In genomic region chr7:141009665-141010064, GRCm38 (mm10) we compare ENCODE assay signal across 10 mouse cellular contexts. TPM values are rescaled to one million over a fixed set of nuclear protein-coding genes. Genes with fewer than 3 reads are reported as not detected.
DNase-seq lines count a peak whose midpoint lies in the region; ATAC-seq and TF ChIP-seq lines count a peak whose summit lies in the region.
"Had no signal": no experiment of that assay in that cellular context is flagged by ENCODE, and none has a peak within 500 bp of the region (broad histone marks: within the 10 kb centered on the region; RNA-seq: fewer than 3 reads in every experiment).

No protein-coding gene starts in this region.

- H3K27me3 ChIP-seq in forebrain, postnatal 0 days (ENCODE audit: insufficient read depth, low read length), result no peaks in the 10 kb centered on the region
- no peaks in the 10 kb centered on the region for H3K27me3 ChIP-seq in forebrain, embryonic 13.5 days
- no peaks in the 10 kb centered on the region for H3K27me3 ChIP-seq in lung, postnatal 0 days (replicated peaks; ENCODE audit: insufficient read depth, low read length)
- H3K27me3 ChIP-seq in intestine, embryonic 15.5 days (replicated peaks), result no peaks in the 10 kb centered on the region
- H3K27me3 ChIP-seq in small intestine, adult 2 months (ENCODE audit: control insufficient read depth, insufficient read depth, low read length), result no peaks in the 10 kb centered on the region

- no peak overlapping the region for H3K27ac ChIP-seq in forebrain, postnatal 0 days (ENCODE audit: low read depth, low read length)
- no peak overlapping the region for H3K27ac ChIP-seq in forebrain, embryonic 13.5 days
- peak overlapping the region; percentile 87 for H3K27ac ChIP-seq in lung, postnatal 0 days (ENCODE audit: low read length)
- H3K27ac ChIP-seq in intestine, embryonic 15.5 days, result peak overlapping the region; percentile 86
- H3K27ac ChIP-seq in small intestine, adult 2 months (ENCODE audit: insufficient read depth, low read depth, low read length), result peak overlapping the region; percentile 88

- H3K9me3 ChIP-seq in forebrain, postnatal 0 days (ENCODE audit: low read length), result no peaks in the 10 kb centered on the region
- H3K9me3 ChIP-seq in forebrain, embryonic 13.5 days (replicated peaks), result no peaks in the 10 kb centered on the region
- H3K9me3 ChIP-seq in lung, postnatal 0 days (ENCODE audit: low read length), result no peaks in the 10 kb centered on the region
- no peaks in the 10 kb centered on the region for H3K9me3 ChIP-seq in intestine, embryonic 15.5 days

- no peaks in the 10 kb centered on the region for H3K4me1 ChIP-seq in forebrain, postnatal 0 days (ENCODE audit: insufficient read depth)
- H3K4me1 ChIP-seq in forebrain, embryonic 13.5 days, result peaks cover 5% of the 10 kb centered on the region
- H3K4me1 ChIP-seq in lung, postnatal 0 days (ENCODE audit: insufficient read depth, low read depth, low read length), result peaks cover 17% of the 10 kb centered on the region
- H3K4me1 ChIP-seq in intestine, embryonic 15.5 days (replicated peaks), result peaks cover 19% of the 10 kb centered on the region
- H3K4me1 ChIP-seq in small intestine, adult 2 months (ENCODE audit: control insufficient read depth, insufficient read depth, insufficient read length, low read length), result peaks cover 10% of the 10 kb centered on the region; the same call in 1 of the 2 replicates

- 90% methylated on average over 9 of the region's 9 CpGs for WGBS in forebrain, postnatal 0 days
- 91% methylated on average over 9 of the region's 9 CpGs for WGBS in forebrain, embryonic 13.5 days
- 63% methylated on average over 9 of the region's 9 CpGs for WGBS in lung, postnatal 0 days
- 72% methylated on average over 9 of the region's 9 CpGs for WGBS in intestine, embryonic 15.5 days
- 25% methylated on average over 9 of the region's 9 CpGs for WGBS in small intestine, adult 2 months

- TF ChIP-seq CTCF in forebrain, postnatal 0 days (IDR thresholded peaks at IDR 0.05; ENCODE audit: low read depth), result no peak
- no peak for TF ChIP-seq CTCF in lung, postnatal 0 days (IDR thresholded peaks at IDR 0.05)
- no peak for TF ChIP-seq CTCF in small intestine, adult 2 months (IDR thresholded peaks at IDR 0.05; ENCODE audit: extremely low read depth, insufficient read length, insufficient replicate concordance, low read depth, low read length)

- no peak overlapping the region for H3K4me3 ChIP-seq in forebrain, postnatal 0 days (ENCODE audit: low read depth, low read length)
- no peak overlapping the region for H3K4me3 ChIP-seq in forebrain, embryonic 13.5 days
- H3K4me3 ChIP-seq in lung, postnatal 0 days (ENCODE audit: low read depth, low read length), result peak overlapping the region; percentile 60
- peak overlapping the region; percentile 44 for H3K4me3 ChIP-seq in intestine, embryonic 15.5 days (replicated peaks)
- peak overlapping the region; percentile 67 for H3K4me3 ChIP-seq in small intestine, adult 2 months (ENCODE audit: low read depth, low read length)

- no peaks in the 10 kb centered on the region for H3K36me3 ChIP-seq in forebrain, postnatal 0 days (ENCODE audit: insufficient read depth)
- H3K36me3 ChIP-seq in forebrain, embryonic 13.5 days (ENCODE audit: poor library complexity, severe bottlenecking), result no peaks in the 10 kb centered on the region
- no peaks in the 10 kb centered on the region for H3K36me3 ChIP-seq in lung, postnatal 0 days (ENCODE audit: insufficient read depth, low read length)
- H3K36me3 ChIP-seq in intestine, embryonic 15.5 days, result no peaks in the 10 kb centered on the region
- H3K36me3 ChIP-seq in small intestine, adult 2 months (ENCODE audit: control insufficient read depth, insufficient read depth, low read length), result no peaks in the 10 kb centered on the region

- ATAC-seq in forebrain, postnatal 0 days, result no peak
- ATAC-seq in forebrain, embryonic 13.5 days, result no peak
- ATAC-seq in lung, postnatal 0 days, result no peak
- no peak for ATAC-seq in intestine, embryonic 15.5 days

- no peak for TF ChIP-seq POLR2A in small intestine, adult 2 months (IDR thresholded peaks at IDR 0.05; ENCODE audit: low read depth, low read length)

- TF ChIP-seq EP300 in lung, postnatal 0 days (IDR thresholded peaks at IDR 0.05), result no peak

- 0 out of 2 replicates have a peak overlapping the region, but pooled peaks have one; percentile 13 for H3K4me2 ChIP-seq in forebrain, postnatal 0 days (ENCODE audit: low read depth)
- no peak overlapping the region for H3K4me2 ChIP-seq in forebrain, embryonic 13.5 days
- peak overlapping the region; percentile 58 for H3K4me2 ChIP-seq in lung, postnatal 0 days (replicated peaks; ENCODE audit: low read depth, low read length)
- peak overlapping the region; percentile 62 for H3K4me2 ChIP-seq in intestine, embryonic 15.5 days (replicated peaks)

- H3K9ac ChIP-seq in forebrain, postnatal 0 days, result no peak overlapping the region
- H3K9ac ChIP-seq in forebrain, embryonic 13.5 days, result no peak overlapping the region
- peak overlapping the region; percentile 59 for H3K9ac ChIP-seq in lung, postnatal 0 days (replicated peaks; ENCODE audit: low read depth)
- peak overlapping the region; percentile 45 for H3K9ac ChIP-seq in intestine, embryonic 15.5 days

- DNase-seq in forebrain, postnatal 0 days, result no peak
- DNase-seq in lung, postnatal 0 days (ENCODE audit: low spot score), result no peak
- DNase-seq in lung, postnatal 25 days (ENCODE audit: low spot score), result no peak
- DNase-seq in urinary bladder, postnatal 14 days (ENCODE audit: low spot score), result no peak
- DNase-seq in cerebellum, adult 11 months, result no peak

RNA-seq across cellular contexts. Expression of gene Ifitm3, which starts 0.9 kb away (rescaled TPM):
- 12.2 and 35.9 TPM in 2 replicates for total RNA-seq in forebrain, postnatal 0 days (2014; rRNA removed)
- 78.8 and 81.3 TPM in 2 replicates for polyA plus RNA-seq in forebrain, postnatal 0 days (2015; fragmentation: Nextera tagmentation; extraction: Ambion mirVana)
- 12.7 and 18.1 TPM in 2 replicates for polyA plus RNA-seq in forebrain, embryonic 13.5 days (2015; fragmentation: Nextera tagmentation; extraction: Ambion mirVana)
- polyA plus RNA-seq in lung, postnatal 0 days (2015; fragmentation: Nextera tagmentation; extraction: Ambion mirVana), result 779 and 1,037 TPM in 2 replicates
- 255 and 288 TPM in 2 replicates for polyA plus RNA-seq in intestine, embryonic 15.5 days (2015; fragmentation: Nextera tagmentation; extraction: Ambion mirVana)
- polyA plus RNA-seq in small intestine, adult 2 months (2012; rRNA removed), result 101 and 147 TPM in 2 replicates

RNA-seq across cellular contexts. Expression of gene Ifitm6, which starts 8.1 kb away (rescaled TPM):
- total RNA-seq in forebrain, postnatal 0 days (2014; rRNA removed), result 2.0 TPM in 1 of 2 replicates, not detected in the other
- polyA plus RNA-seq in forebrain, postnatal 0 days (2015; fragmentation: Nextera tagmentation; extraction: Ambion mirVana), result 0.34 and 0.38 TPM in 2 replicates
- polyA plus RNA-seq in forebrain, embryonic 13.5 days (2015; fragmentation: Nextera tagmentation; extraction: Ambion mirVana), result not detected in 2 replicates
- polyA plus RNA-seq in lung, postnatal 0 days (2015; fragmentation: Nextera tagmentation; extraction: Ambion mirVana), result 7.4 and 7.7 TPM in 2 replicates
- 1.6 and 3.6 TPM in 2 replicates for polyA plus RNA-seq in intestine, embryonic 15.5 days (2015; fragmentation: Nextera tagmentation; extraction: Ambion mirVana)
- 2.5 and 3.1 TPM in 2 replicates for polyA plus RNA-seq in small intestine, adult 2 months (2012; rRNA removed)
- total RNA-seq: left cerebral cortex, postnatal 25 days had no signal

RNA-seq across cellular contexts. Expression of gene Gm17387, which starts 19.3 kb away (rescaled TPM):
- not detected in 2 replicates for total RNA-seq in forebrain, postnatal 0 days (2014; rRNA removed)
- not detected in 2 replicates for polyA plus RNA-seq in forebrain, postnatal 0 days (2015; fragmentation: Nextera tagmentation; extraction: Ambion mirVana)
- polyA plus RNA-seq in forebrain, embryonic 13.5 days (2015; fragmentation: Nextera tagmentation; extraction: Ambion mirVana), result not detected in 2 replicates
- polyA plus RNA-seq in lung, postnatal 0 days (2015; fragmentation: Nextera tagmentation; extraction: Ambion mirVana), result not detected in 2 replicates
- polyA plus RNA-seq in intestine, embryonic 15.5 days (2015; fragmentation: Nextera tagmentation; extraction: Ambion mirVana), result not detected in 2 replicates
- polyA plus RNA-seq in small intestine, adult 2 months (2012; rRNA removed), result not detected in 2 replicates
- total RNA-seq: heart, postnatal 14 days; left cerebral cortex, postnatal 25 days had no signal

RNA-seq across cellular contexts. Expression of gene Ifitm1, which starts 42.6 kb away (rescaled TPM):
- 10.5 and 12.7 TPM in 2 replicates for total RNA-seq in forebrain, postnatal 0 days (2014; rRNA removed)
- 14.5 and 19.4 TPM in 2 replicates for polyA plus RNA-seq in forebrain, postnatal 0 days (2015; fragmentation: Nextera tagmentation; extraction: Ambion mirVana)
- polyA plus RNA-seq in forebrain, embryonic 13.5 days (2015; fragmentation: Nextera tagmentation; extraction: Ambion mirVana), result 2.7 and 4.8 TPM in 2 replicates
- polyA plus RNA-seq in lung, postnatal 0 days (2015; fragmentation: Nextera tagmentation; extraction: Ambion mirVana), result 402 and 510 TPM in 2 replicates
- 145 and 148 TPM in 2 replicates for polyA plus RNA-seq in intestine, embryonic 15.5 days (2015; fragmentation: Nextera tagmentation; extraction: Ambion mirVana)
- 107 and 120 TPM in 2 replicates for polyA plus RNA-seq in small intestine, adult 2 months (2012; rRNA removed)

RNA-seq across cellular contexts. Expression of gene B4galnt4, which starts 51.2 kb away (rescaled TPM):
- 126 and 163 TPM in 2 replicates for total RNA-seq in forebrain, postnatal 0 days (2014; rRNA removed)
- polyA plus RNA-seq in forebrain, postnatal 0 days (2015; fragmentation: Nextera tagmentation; extraction: Ambion mirVana), result 42.3 and 47.4 TPM in 2 replicates
- polyA plus RNA-seq in forebrain, embryonic 13.5 days (2015; fragmentation: Nextera tagmentation; extraction: Ambion mirVana), result 33.0 and 34.7 TPM in 2 replicates
- 0.13 and 0.20 TPM in 2 replicates for polyA plus RNA-seq in lung, postnatal 0 days (2015; fragmentation: Nextera tagmentation; extraction: Ambion mirVana)
- polyA plus RNA-seq in intestine, embryonic 15.5 days (2015; fragmentation: Nextera tagmentation; extraction: Ambion mirVana), result 7.9 and 10.7 TPM in 2 replicates
- 5.4 and 15.8 TPM in 2 replicates for polyA plus RNA-seq in small intestine, adult 2 months (2012; rRNA removed)

Comparison
In these comparisons a context has a peak if more than half of its experiments do, and no peak if none do; other contexts are left out.
1. H3K27ac ChIP-seq: peak in lung, postnatal 0 days (single experiment), intestine, embryonic 15.5 days (single experiment) and small intestine, adult 2 months (single experiment); none in forebrain, postnatal 0 days (single experiment) and forebrain, embryonic 13.5 days (single experiment).
2. H3K4me3 ChIP-seq: peak in lung, postnatal 0 days (single experiment), intestine, embryonic 15.5 days (single experiment) and small intestine, adult 2 months (single experiment); none in forebrain, postnatal 0 days (single experiment) and forebrain, embryonic 13.5 days (single experiment).
3. H3K9ac ChIP-seq: peak in lung, postnatal 0 days (single experiment) and intestine, embryonic 15.5 days (single experiment); none in forebrain, postnatal 0 days (single experiment) and forebrain, embryonic 13.5 days (single experiment).